Mouse (Mus musculus) olfactory bulb, adult 2 months (tissue): ENCODE measurements around the gene Slc39a11.

Source experiments
- CTCF ChIP-seq: fragments of 200-500 bp; IDR thresholded peaks from 2 replicates; pipeline ENCODE4 v1.5.1; 2012; ENCODE audit warnings: low read depth, mild to moderate bottlenecking, low read length, moderate library complexity; ENCODE audit not compliant: insufficient read depth
- POLR2A ChIP-seq: fragments of 200-500 bp; IDR thresholded peaks from 2 replicates; pipeline ENCODE4 v1.6.1; 2012; ENCODE audit warnings: mild to moderate bottlenecking, low read depth, low read length, moderate library complexity; ENCODE audit not compliant: insufficient read depth

DNA sequence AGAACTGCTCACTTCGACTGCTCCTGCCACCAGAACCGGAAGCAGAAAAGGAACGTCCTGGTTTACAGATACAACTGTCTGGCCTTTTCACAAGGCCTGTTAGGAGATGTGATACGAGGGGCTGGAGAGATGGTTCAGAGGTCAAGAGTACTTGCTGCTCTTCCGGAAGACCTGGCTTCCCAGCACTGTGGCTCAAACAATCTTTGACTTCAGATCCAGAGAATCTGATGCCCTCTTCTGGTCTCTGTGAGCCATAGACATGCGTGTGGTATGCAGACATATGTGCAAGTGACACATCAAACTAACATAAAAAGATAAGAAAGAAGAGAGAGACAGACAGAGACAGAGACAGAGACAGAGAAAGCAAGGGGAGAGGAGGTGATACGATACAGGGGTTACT is 17.6 kb downstream of the Slc39a11 start:
- TF ChIP-seq POLR2A (no peak), CTCF (no peak)
